ENCODE assay signal across 16 mouse cellular contexts in the genomic region with DNA sequence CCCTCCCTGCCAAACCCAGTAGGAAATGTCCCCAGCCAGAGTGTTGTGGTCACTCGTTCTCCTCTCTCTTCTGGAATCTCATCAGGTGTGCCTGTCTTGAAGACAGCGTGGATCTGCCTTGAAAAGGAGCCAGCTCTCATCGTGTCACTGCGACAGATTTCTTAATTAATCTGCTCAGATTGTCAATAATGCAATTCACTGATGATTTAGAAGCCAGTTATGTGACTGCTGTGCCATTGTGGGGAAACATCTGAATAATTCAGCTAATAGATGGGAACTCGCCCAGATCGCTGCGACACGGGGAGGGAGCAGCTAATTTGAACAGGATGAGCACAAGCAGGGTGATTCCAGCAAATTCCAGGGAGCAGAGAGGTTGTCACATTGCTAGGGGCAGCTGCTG.
A peak's percentile ranks its signal among the peaks of the same experiment; 100 is the strongest.
DNase-seq lines count a peak whose midpoint lies in the region; ATAC-seq lines count a peak whose summit lies in the region.
"Had no signal": no experiment of that assay in that cellular context is flagged by ENCODE, and none has a peak within 500 bp of the region (broad histone marks: within the 10 kb centered on the region; RNA-seq: fewer than 3 reads in every experiment).

No protein-coding gene starts in this region.

- DNase-seq in forebrain, embryonic 14.5 days (ENCODE audit: low spot score): peak; percentile 58
- peak; percentile 19 for DNase-seq in brain, adult 2 months (ENCODE audit: low read depth, low spot score)
- DNase-seq in hindbrain, embryonic 14.5 days (ENCODE audit: low spot score): peak; percentile 42
- peak; percentile 63 to 68 for DNase-seq in layer of hippocampus, postnatal 14 days (ENCODE audit: low spot score in 2 of 2)
- no peak for DNase-seq in right cerebral cortex, postnatal 10 days (ENCODE audit: low spot score in 2 of 2)
- no peak for DNase-seq in embryo, embryonic 9.5 days (ENCODE audit: extremely low spot score)
- DNase-seq: cerebellum, adult 9-10 months; gastrocnemius, postnatal 25 days; kidney, adult 2 months; kidney, postnatal 4 days; liver, embryonic 13.5 days had no signal

- H3K27ac ChIP-seq in forebrain, embryonic 14.5 days (ENCODE audit: low read depth, low read length): no peak overlapping the region
- no peak overlapping the region for H3K27ac ChIP-seq in forebrain, embryonic 15.5 days (replicated peaks)
- no peak overlapping the region for H3K27ac ChIP-seq in hindbrain, embryonic 14.5 days
- H3K27ac ChIP-seq: heart, embryonic 13.5 days; hindbrain, embryonic 15.5 days; liver, embryonic 13.5 days had no signal

- ATAC-seq in forebrain, embryonic 14.5 days: no peak
- ATAC-seq in forebrain, embryonic 15.5 days (replicated peaks): no peak
- ATAC-seq in hindbrain, embryonic 14.5 days (ENCODE audit: low FRiP score): no peak
- ATAC-seq: lung, postnatal 0 days had no signal

- H3K9me3 ChIP-seq in forebrain, embryonic 14.5 days (replicated peaks; ENCODE audit: control insufficient read depth, low read length): no peaks in the 10 kb centered on the region
- H3K9me3 ChIP-seq in forebrain, embryonic 15.5 days: no peaks in the 10 kb centered on the region
- no peaks in the 10 kb centered on the region for H3K9me3 ChIP-seq in hindbrain, embryonic 14.5 days (ENCODE audit: control insufficient read depth, low read length)
- H3K9me3 ChIP-seq: heart, embryonic 13.5 days; hindbrain, embryonic 15.5 days; liver, embryonic 13.5 days had no signal

- 21% methylated on average over 8 of the region's 8 CpGs for WGBS in forebrain, embryonic 14.5 days
- 17% methylated on average over 8 of the region's 8 CpGs for WGBS in forebrain, embryonic 15.5 days
- WGBS in hindbrain, embryonic 14.5 days: 17% methylated on average over 8 of the region's 8 CpGs

- H3K4me2 ChIP-seq in forebrain, embryonic 14.5 days (ENCODE audit: low read length): no peak overlapping the region
- no peak overlapping the region for H3K4me2 ChIP-seq in forebrain, embryonic 15.5 days (replicated peaks)
- H3K4me2 ChIP-seq in hindbrain, embryonic 14.5 days (replicated peaks): no peak overlapping the region
- H3K4me2 ChIP-seq: heart, embryonic 13.5 days; hindbrain, embryonic 15.5 days; liver, embryonic 13.5 days had no signal

- no peak overlapping the region for H3K4me3 ChIP-seq in forebrain, embryonic 14.5 days (ENCODE audit: low read depth, low read length)
- H3K4me3 ChIP-seq in forebrain, embryonic 15.5 days: no peak overlapping the region
- H3K4me3 ChIP-seq in hindbrain, embryonic 14.5 days (replicated peaks; ENCODE audit: low read length): no peak overlapping the region
- H3K4me3 ChIP-seq: heart, embryonic 13.5 days; hindbrain, embryonic 15.5 days; liver, embryonic 13.5 days had no signal

- H3K4me1 ChIP-seq in forebrain, embryonic 14.5 days (ENCODE audit: control insufficient read depth, insufficient read depth, low read length): no peaks in the 10 kb centered on the region; the same call in 1 of the 2 replicates
- peaks cover 10% of the 10 kb centered on the region for H3K4me1 ChIP-seq in forebrain, embryonic 15.5 days
- H3K4me1 ChIP-seq in hindbrain, embryonic 14.5 days (replicated peaks; ENCODE audit: control insufficient read depth, insufficient read depth, low read length): peaks cover 4% of the 10 kb centered on the region; the same call in 1 of the 2 replicates
- H3K4me1 ChIP-seq: heart, embryonic 13.5 days; liver, embryonic 13.5 days had no signal

- no peaks in the 10 kb centered on the region for H3K27me3 ChIP-seq in forebrain, embryonic 14.5 days (replicated peaks; ENCODE audit: control insufficient read depth, insufficient read depth, low read length)
- H3K27me3 ChIP-seq in forebrain, embryonic 15.5 days: no peaks in the 10 kb centered on the region
- H3K27me3 ChIP-seq in hindbrain, embryonic 14.5 days (ENCODE audit: control insufficient read depth, insufficient read depth, low read length): no peaks in the 10 kb centered on the region
- H3K27me3 ChIP-seq: heart, embryonic 13.5 days; hindbrain, embryonic 15.5 days; liver, embryonic 13.5 days had no signal

- no peak overlapping the region for H3K9ac ChIP-seq in forebrain, embryonic 14.5 days (ENCODE audit: low read length)
- H3K9ac ChIP-seq in forebrain, embryonic 15.5 days (replicated peaks): no peak overlapping the region
- H3K9ac ChIP-seq in hindbrain, embryonic 14.5 days: no peak overlapping the region
- H3K9ac ChIP-seq: heart, embryonic 13.5 days; hindbrain, embryonic 15.5 days; liver, embryonic 13.5 days had no signal

- H3K36me3 ChIP-seq in forebrain, embryonic 14.5 days (ENCODE audit: control insufficient read depth, insufficient read depth, low read length): no peaks in the 10 kb centered on the region
- no peaks in the 10 kb centered on the region for H3K36me3 ChIP-seq in forebrain, embryonic 15.5 days
- no peaks in the 10 kb centered on the region for H3K36me3 ChIP-seq in hindbrain, embryonic 14.5 days (replicated peaks; ENCODE audit: control insufficient read depth, insufficient read depth)
- H3K36me3 ChIP-seq: G1E; heart, embryonic 13.5 days; hindbrain, embryonic 15.5 days; liver, embryonic 13.5 days had no signal

Comparison
In these comparisons a context has a peak if more than half of its experiments do, and no peak if none do; other contexts are left out.
1. DNase-seq: peak in forebrain, embryonic 14.5 days (single experiment), brain, adult 2 months (single experiment), hindbrain, embryonic 14.5 days (single experiment) and layer of hippocampus, postnatal 14 days (2 of 2); none in right cerebral cortex, postnatal 10 days (0 of 2) and embryo, embryonic 9.5 days (single experiment).